Mouse (Mus musculus) neural tube, embryonic 11.5 days (tissue): ENCODE measurements around the gene Cox8a. TPM values are rescaled to one million over a fixed set of nuclear protein-coding genes. Genes with fewer than 3 reads are reported as not detected.

Experiments
- ATAC-seq: fragments of 200-750 bp; cut with Nextera tagmentation; 2 replicates; pipeline ENCODE4 v1.8.0; 2017; ENCODE audit warnings: moderate number of reproducible peaks, mild to moderate bottlenecking, moderate TSS enrichment, moderate library complexity; ENCODE audit not compliant: insufficient read depth, low FRiP score, low TSS enrichment
- DNase-seq: peaks from one replicate; pipeline ENCODE4 v3.0.0-alpha.2; 2015; ENCODE audit warnings: low spot score
- H3K27ac ChIP-seq: fragments of 300-500 bp; sonication (generic); 2 replicates; pipeline ENCODE4 v1.5.1; 2014; ENCODE audit warnings: low read depth, mild to moderate bottlenecking, low read length
- H3K27me3 ChIP-seq: fragments of 300-500 bp; sonication (generic); 2 replicates; pipeline ENCODE4 v1.6.1; 2014; ENCODE audit warnings: mild to moderate bottlenecking, low read length, mixed read lengths; ENCODE audit not compliant: control insufficient read depth, insufficient read depth
- H3K36me3 ChIP-seq: fragments of 300-500 bp; sonication (generic); 2 replicates; pipeline ENCODE4 v1.6.1; 2014; ENCODE audit warnings: mild to moderate bottlenecking, low read length, moderate library complexity, mixed read lengths; ENCODE audit not compliant: control insufficient read depth, insufficient read depth
- H3K4me1 ChIP-seq: fragments of 300-500 bp; sonication (generic); 2 replicates; pipeline ENCODE4 v1.6.1; 2014; ENCODE audit warnings: low read length, mixed read lengths; ENCODE audit not compliant: control insufficient read depth, insufficient read depth
- H3K4me2 ChIP-seq: fragments of 300-500 bp; sonication (generic); 2 replicates; pipeline ENCODE4 v1.6.1; 2014; ENCODE audit warnings: low read depth, mild to moderate bottlenecking, moderate library complexity
- H3K4me3 ChIP-seq: fragments of 300-500 bp; sonication (generic); 2 replicates; pipeline ENCODE4 v1.5.1; 2014; ENCODE audit warnings: low read depth, low read length
- H3K9ac ChIP-seq: fragments of 300-500 bp; sonication (generic); 2 replicates; pipeline ENCODE4 v1.6.1; 2014; ENCODE audit warnings: mild to moderate bottlenecking, low read length
- H3K9me3 ChIP-seq: fragments of 300-500 bp; sonication (generic); 2 replicates; pipeline ENCODE4 v1.6.1; 2016; ENCODE audit warnings: low read length; ENCODE audit not compliant: control insufficient read depth
- WGBS: fragments of 180-500 bp; shearing (Covaris S2); extraction: QIAGEN DNeasy Blood & Tissue Kit; methylation state at CpG from one replicate; pipeline ENCODE4 v1.1.7; 2014; 5-methylcytosine and 5-hydroxymethylcytosine counted together
- polyA plus RNA-seq: library from polyadenylated mRNA; unstranded; fragments of >200 nt; fragmentation: Nextera tagmentation; extraction: Ambion mirVana; gene quantifications from 2 replicates; pipeline ENCODE4 v1.2.1, GENCODE M21; 2014

Cox8a gene
- 706 and 761 TPM in 2 replicates for polyA plus RNA-seq

- H3K9ac ChIP-seq = peak within 1 kb of the TSS; percentile 74
- H3K36me3 ChIP-seq = peaks cover 10% of the 10 kb centered on the region
- peaks cover 7% of the 10 kb centered on the region for H3K4me1 ChIP-seq
- H3K27ac ChIP-seq = peak within 1 kb of the TSS; percentile 65
- DNase-seq (peak; percentile 96), ATAC-seq (peak; percentile 97)
- peak within 1 kb of the TSS; percentile 83 for H3K4me3 ChIP-seq
- H3K4me2 ChIP-seq = peak within 1 kb of the TSS; percentile 87
- WGBS = under 1% methylated on average over 50 of the region's 50 CpGs
- H3K9me3 ChIP-seq = no peaks in the 10 kb centered on the region
- no peaks in the 10 kb centered on the region for H3K27me3 ChIP-seq
Observed at GRCm38 (mm10) chr19:7217162-7217925, at the start of gene Cox8a. Cox8a (minus strand) TSS chr19:7217616.

- Histone ChIP-seq H3K4me1 (peaks cover 43% of the 10 kb centered on the region), H3K9me3 (0 out of 2 replicates have a peak, but pooled peaks cover 2% of the 10 kb centered on the region), H3K36me3 (peaks cover 9% of the 10 kb centered on the region), H3K27ac (peak overlapping the region; percentile 100), H3K4me2 (peak overlapping the region; percentile 92), H3K27me3 (no peaks in the 10 kb centered on the region), H3K4me3 (no peak overlapping the region), H3K9ac (peak overlapping the region; percentile 98)
- no peak; the same call in 1 of the 2 replicates for ATAC-seq
- 23% methylated on average over 4 of the region's 4 CpGs for WGBS
- peak; percentile 55 for DNase-seq
Observed at GRCm38 (mm10) chr19:7266421-7266831, 49.0 kb upstream of the Cox8a start.

GRCm38 (mm10) chr19:7265478-7266191 is 48.2 kb upstream of the Cox8a start:
- DNase-seq = peak; percentile 86
- peak overlapping the region; percentile 92 for H3K4me2 ChIP-seq
- no peaks in the 10 kb centered on the region for H3K27me3 ChIP-seq
- peak overlapping the region; percentile 100 for H3K27ac ChIP-seq
- WGBS = 7% methylated on average over 14 of the region's 14 CpGs
- H3K9me3 ChIP-seq = 0 out of 2 replicates have a peak, but pooled peaks cover 2% of the 10 kb centered on the region
- H3K36me3 ChIP-seq = peaks cover 2% of the 10 kb centered on the region
- H3K4me1 ChIP-seq = peaks cover 40% of the 10 kb centered on the region
- peak overlapping the region; percentile 98 for H3K9ac ChIP-seq
- ATAC-seq = peak; percentile 51
- peak overlapping the region; percentile 18; the same call in 1 of the 2 replicates for H3K4me3 ChIP-seq

GRCm38 (mm10) chr19:7264766-7265331 is 47.4 kb upstream of the Cox8a start:
- 0 out of 2 replicates have a peak, but pooled peaks cover 2% of the 10 kb centered on the region for H3K9me3 ChIP-seq
- DNase-seq = peak; percentile 46
- no peaks in the 10 kb centered on the region for H3K27me3 ChIP-seq
- WGBS = 22% methylated on average over 6 of the region's 6 CpGs
- H3K27ac ChIP-seq = peak overlapping the region; percentile 100
- H3K4me2 ChIP-seq = peak overlapping the region; percentile 92; the same call in 1 of the 2 replicates
- H3K9ac ChIP-seq = peak overlapping the region; percentile 98
- H3K4me1 ChIP-seq = peaks cover 36% of the 10 kb centered on the region
- no peak for ATAC-seq
- no peak overlapping the region for H3K4me3 ChIP-seq
- H3K36me3 ChIP-seq = no peaks in the 10 kb centered on the region

GRCm38 (mm10) chr19:7264088-7264765 is 46.8 kb upstream of the Cox8a start:
- 18% methylated on average over 9 of the region's 9 CpGs for WGBS
- 0 out of 2 replicates have a peak, but pooled peaks cover 2% of the 10 kb centered on the region for H3K9me3 ChIP-seq
- no peaks in the 10 kb centered on the region for H3K27me3 ChIP-seq
- peaks cover 36% of the 10 kb centered on the region for H3K4me1 ChIP-seq
- ATAC-seq = no peak
- H3K36me3 ChIP-seq = no peaks in the 10 kb centered on the region
- DNase-seq = peak; percentile 79
- peak overlapping the region; percentile 100 for H3K27ac ChIP-seq
- no peak overlapping the region for H3K4me3 ChIP-seq
- H3K9ac ChIP-seq = peak overlapping the region; percentile 98; the same call in 1 of the 2 replicates
- peak overlapping the region; percentile 21; the same call in 1 of the 2 replicates for H3K4me2 ChIP-seq

- H3K27ac ChIP-seq = no peak overlapping the region
- ATAC-seq = no peak
- 0 out of 2 replicates have a peak, but pooled peaks cover 2% of the 10 kb centered on the region for H3K9me3 ChIP-seq
- no peaks in the 10 kb centered on the region for H3K27me3 ChIP-seq
- H3K4me3 ChIP-seq = no peak overlapping the region
- H3K36me3 ChIP-seq = no peaks in the 10 kb centered on the region
- DNase-seq = no peak
- no peak overlapping the region for H3K4me2 ChIP-seq
- 100% methylated on average over 1 of the region's 1 CpGs for WGBS
- H3K9ac ChIP-seq = no peak overlapping the region
- peaks cover 34% of the 10 kb centered on the region for H3K4me1 ChIP-seq
Observed at GRCm38 (mm10) chr19:7262592-7262991, 45.2 kb upstream of the Cox8a start.

- Histone ChIP-seq H3K27me3 (no peaks in the 10 kb centered on the region), H3K4me3 (no peak overlapping the region), H3K4me1 (peaks cover 28% of the 10 kb centered on the region), H3K9ac (no peak overlapping the region), H3K9me3 (0 out of 2 replicates have a peak, but pooled peaks cover 2% of the 10 kb centered on the region), H3K27ac (no peak overlapping the region), H3K4me2 (no peak overlapping the region), H3K36me3 (no peaks in the 10 kb centered on the region)
- ATAC-seq (no peak), DNase-seq (no peak)
- 90% methylated on average over 3 of the region's 3 CpGs for WGBS
Observed at GRCm38 (mm10) chr19:7261964-7262363, 44.5 kb upstream of the Cox8a start.

- H3K27me3 ChIP-seq = no peaks in the 10 kb centered on the region
- 0 out of 2 replicates have a peak, but pooled peaks cover 2% of the 10 kb centered on the region for H3K9me3 ChIP-seq
- 93% methylated on average over 1 of the region's 1 CpGs for WGBS
- no peak for DNase-seq
- H3K36me3 ChIP-seq = no peaks in the 10 kb centered on the region
- no peak overlapping the region for H3K4me2 ChIP-seq
- no peak overlapping the region for H3K4me3 ChIP-seq
- H3K27ac ChIP-seq = no peak overlapping the region
- peaks cover 23% of the 10 kb centered on the region for H3K4me1 ChIP-seq
- no peak overlapping the region for H3K9ac ChIP-seq
- ATAC-seq = no peak
Observed at GRCm38 (mm10) chr19:7261476-7261875, 44.1 kb upstream of the Cox8a start.
